Mouse (Mus musculus): ENCODE data around the gene Fut1.

GRCm38 (mm10) chr7:45646671-45647070, 29.6 kb downstream of the Fut1 start:
- TF ChIP-seq CTCF (IDR thresholded peaks at IDR 0.05; ENCODE audit: low read depth, low read length) (no peak), POLR2A (IDR thresholded peaks at IDR 0.05; ENCODE audit: extremely low read depth, insufficient read depth, low read length) (no peak)

Data from liver, adult 2 months (tissue).